Mouse (Mus musculus): ENCODE measurements at regions not wholly inside any gene's neighbourhood (a gene's known extent, or its start where the extent isn't known, plus 50 kb on each side); places are given as distances from the start of the nearest gene placed in this dataset.

GRCm38 (mm10) chr10:96786903-96787571, 170.2 kb downstream of the Btg1 start:
- peak; percentile 65 to 80 for DNase-seq

DNA sequence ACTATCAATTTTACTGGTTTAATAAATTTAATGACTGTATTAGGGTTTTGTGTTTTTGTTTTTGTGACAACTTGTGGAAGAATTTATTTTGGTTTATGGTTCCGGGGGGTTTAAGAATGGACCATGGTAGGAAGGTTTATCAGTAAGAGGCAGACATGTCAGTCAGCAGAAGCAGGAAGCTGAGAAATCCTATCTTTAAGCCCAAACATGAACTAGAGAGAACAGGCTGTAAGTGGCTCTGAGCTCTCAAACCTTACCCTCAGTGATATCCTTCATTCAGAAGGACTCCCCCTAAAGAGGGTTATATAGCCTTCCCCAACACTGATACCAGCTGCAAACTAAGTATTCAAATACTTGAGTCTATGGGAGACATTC, 170.8 kb downstream of the Btg1 start:
- no peak for DNase-seq

- no peak for DNase-seq
Observed at GRCm38 (mm10) chr10:96788352-96789016, 171.7 kb downstream of the Btg1 start.

- DNase-seq = no peak
Observed at GRCm38 (mm10) chr10:96797116-96797515, 180.3 kb downstream of the Btg1 start.

- DNase-seq = no peak
Observed at GRCm38 (mm10) chr10:96800801-96801200, 184.0 kb downstream of the Btg1 start.

DNA sequence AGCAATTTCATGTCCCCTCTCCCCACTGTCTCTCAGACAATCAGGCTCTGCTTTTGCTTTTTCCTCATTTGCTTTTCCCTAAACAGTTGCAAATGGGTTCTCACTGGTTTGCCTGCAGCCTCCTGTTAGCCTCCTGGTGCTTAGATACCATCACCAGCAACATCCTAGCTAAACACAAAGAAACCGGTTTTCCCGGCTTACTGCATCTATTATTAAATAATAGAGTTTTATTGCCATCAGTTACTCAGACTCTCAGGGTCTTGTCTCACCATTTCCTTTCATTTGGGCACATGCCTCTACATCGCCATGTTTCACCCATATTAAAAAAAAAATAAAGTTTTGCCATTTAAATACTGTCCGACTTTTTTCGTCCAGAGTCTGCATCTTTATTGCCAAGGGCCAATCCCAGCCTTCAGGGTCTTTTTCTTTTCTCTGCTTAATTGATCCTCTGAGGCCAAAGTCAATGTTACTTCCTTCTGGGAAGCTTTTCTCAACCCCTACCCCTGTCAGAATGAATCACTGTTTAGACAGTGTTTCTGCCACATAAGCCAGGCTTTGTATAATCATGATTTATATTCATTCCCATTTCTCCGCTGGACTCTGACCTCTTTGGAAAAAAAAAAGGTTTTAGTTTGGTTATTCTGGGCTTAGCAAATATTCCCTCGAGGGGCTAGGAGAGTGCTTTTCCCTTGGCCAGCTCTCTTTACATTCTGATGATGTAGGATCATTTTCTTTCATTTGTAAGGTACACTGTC, 187.4 kb downstream of the Btg1 start:
- no peak for DNase-seq

DNA sequence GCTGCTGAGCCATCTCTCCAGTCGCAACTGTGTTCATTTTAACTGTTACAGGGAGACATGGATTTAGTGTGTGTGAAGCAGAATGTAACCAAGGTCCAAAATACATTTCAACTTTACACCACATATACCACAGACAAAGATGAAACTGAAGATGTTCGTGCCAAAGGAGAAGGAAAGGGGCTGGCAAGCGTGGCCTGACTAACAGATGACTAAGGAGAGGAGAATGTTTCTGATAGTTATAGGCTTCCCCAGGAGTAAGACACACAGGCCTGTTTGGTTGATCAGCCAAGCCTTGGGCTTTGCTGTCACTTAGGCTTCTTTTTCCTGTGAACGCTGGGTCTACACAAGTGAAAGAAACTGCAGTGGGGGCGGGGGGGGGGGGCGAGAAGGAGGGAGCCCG, 189.8 kb downstream of the Btg1 start:
- no peak for DNase-seq

GRCm38 (mm10) chr10:96821852-96822251, 205.0 kb downstream of the Btg1 start:
- DNase-seq = no peak

DNA sequence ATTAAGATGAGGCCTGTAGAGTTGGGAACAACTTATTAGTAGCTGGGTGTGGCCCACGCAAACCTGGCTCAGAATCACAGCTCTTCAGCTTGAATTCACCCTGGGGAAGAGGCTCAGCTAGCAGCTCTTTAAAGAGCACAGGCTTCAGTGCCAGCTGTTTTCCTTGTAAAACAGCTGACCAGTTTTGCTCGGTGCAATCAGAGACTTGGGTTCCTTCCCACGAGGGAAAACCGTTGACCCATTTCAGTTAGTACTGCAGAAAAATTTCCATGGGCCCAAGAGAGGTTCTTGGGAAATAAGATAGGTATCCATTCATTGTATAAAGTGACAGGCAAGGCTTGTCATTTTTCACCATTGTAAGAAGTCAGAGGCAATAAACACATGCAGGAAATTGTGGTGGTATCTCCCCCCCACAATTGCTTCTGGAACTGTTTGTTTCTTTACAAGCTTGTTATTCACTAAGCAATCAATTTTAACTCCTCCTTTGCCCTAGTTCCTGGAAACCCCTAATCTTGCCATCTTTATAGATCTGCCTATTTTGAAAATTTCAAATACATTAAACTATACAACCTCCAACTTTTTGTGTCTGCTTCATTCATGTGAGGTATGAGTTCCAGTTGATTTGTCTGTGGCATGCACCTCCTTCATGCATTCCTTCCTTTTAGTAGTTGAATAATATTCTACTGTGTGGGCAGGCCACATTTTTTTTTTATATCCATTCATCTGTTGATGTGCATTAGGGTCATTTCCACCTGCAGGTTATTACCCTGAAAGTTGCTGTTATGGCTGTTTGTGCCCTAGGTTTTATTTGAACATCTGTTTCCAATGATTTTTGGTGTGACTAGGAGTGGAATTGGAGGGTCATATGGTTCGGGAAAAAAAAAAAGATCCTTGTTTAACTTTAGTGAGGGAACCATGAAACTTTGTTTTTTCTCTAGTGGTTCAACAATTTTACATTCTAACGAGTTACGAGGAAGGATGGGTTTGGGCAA, 205.8 kb downstream of the Btg1 start:
- peak in 1 of 2 experiments; percentile 4 for DNase-seq

- no peak for DNase-seq
Observed at GRCm38 (mm10) chr10:96826234-96826788, 209.5 kb downstream of the Btg1 start.

DNA sequence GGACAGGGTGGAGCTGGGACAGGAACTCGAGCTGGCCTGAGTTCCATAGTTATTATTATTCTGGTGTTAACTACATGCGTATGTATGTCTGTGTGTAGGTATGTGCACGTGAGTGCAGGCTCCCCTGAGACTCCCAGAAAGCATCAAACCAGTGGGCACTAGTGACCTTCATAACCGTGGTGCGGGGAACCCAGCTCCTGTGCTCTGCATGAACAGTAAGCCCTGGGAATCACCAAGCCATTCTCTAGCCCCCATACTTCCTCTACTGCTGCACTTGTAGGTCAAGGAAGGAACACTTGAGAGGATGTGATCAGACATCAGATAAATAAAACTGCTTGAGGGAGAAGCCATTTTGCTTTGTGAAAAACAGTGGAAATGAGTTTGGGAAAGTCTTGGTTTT, 211.2 kb downstream of the Btg1 start:
- DNase-seq = no peak

- DNase-seq = no peak
Observed at GRCm38 (mm10) chr10:96828581-96829246, 211.9 kb downstream of the Btg1 start.

DNA sequence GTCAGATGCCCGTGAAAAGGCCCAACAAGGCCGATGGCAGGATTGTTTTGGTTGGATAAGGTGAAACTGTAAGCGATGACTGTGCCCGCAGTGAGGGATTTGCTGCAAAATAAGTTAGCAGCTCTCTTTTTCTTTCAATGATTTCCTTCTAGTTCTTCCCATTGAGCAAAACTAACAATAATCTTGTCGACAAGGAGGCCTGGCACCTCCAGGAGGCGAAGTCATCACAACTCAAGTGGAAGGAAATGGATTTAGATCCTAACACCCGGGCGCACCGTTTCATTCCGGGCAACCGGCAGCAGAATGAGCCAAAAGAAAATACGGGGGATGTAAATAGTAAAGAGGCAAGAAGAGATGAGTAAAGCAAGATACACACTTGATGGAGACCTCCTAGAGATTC, 214.3 kb downstream of the Btg1 start:
- no peak for DNase-seq

DNA sequence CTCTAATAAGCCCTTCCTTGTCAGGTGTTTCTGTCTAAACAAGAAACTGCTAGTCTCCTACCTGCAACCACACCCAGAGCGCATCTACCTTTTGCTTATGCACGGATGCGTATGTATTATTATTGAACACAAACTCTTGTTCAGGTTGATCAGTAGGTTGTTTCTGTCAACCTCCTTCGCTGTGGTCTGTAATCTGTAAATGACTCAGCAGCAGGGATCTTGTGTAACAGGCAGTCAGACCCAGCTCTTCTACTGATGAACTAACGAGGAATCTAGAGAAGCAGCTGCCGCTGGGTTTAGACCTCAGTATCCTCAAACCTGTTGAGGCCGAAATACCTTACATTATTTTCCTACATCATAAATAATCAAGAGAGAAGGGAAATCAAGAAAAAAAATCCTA, 220.4 kb downstream of the Btg1 start:
- no peak for DNase-seq

DNA sequence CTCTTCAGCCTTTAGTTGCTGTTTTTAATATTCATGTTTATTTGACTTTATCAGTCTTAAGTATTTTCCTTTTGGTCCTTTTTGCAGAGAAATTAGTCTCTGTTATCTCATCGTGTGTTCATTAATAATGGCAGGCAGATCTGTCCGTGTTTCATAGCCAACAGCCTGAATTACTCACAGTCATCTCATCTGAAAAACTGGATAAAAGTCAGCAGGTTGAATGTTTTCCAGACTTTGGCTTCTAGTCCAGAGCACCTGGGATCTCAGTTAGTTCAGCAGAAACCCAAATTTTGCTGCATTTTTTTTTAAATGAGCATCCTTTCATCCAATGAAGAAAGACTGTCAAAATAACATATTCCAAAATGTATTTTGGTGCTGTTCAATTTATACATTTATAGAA, 224.3 kb downstream of the Btg1 start:
- no peak for DNase-seq

- no peak for DNase-seq
Observed at GRCm38 (mm10) chr10:96841956-96842355, 225.2 kb downstream of the Btg1 start.

DNA sequence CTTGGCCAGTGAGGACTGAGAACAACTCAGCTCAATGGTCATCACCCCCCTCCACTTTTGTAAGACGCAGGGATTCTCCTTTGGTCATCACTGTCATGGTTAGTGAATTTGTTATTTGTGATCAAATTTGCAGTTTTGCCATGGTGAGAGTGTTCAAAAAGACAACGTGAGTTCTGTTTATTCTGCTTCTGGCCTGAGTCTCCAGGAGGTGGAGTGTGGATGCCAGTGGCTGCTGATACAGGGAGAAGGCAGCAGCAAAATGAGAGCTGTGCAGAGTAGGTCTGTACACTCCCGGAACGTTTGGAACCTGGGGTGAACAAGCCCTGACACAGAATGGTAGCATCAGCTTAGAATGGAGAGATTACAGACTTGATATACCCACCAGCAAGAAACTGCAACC, 229.1 kb downstream of the Btg1 start:
- no peak for DNase-seq

DNA sequence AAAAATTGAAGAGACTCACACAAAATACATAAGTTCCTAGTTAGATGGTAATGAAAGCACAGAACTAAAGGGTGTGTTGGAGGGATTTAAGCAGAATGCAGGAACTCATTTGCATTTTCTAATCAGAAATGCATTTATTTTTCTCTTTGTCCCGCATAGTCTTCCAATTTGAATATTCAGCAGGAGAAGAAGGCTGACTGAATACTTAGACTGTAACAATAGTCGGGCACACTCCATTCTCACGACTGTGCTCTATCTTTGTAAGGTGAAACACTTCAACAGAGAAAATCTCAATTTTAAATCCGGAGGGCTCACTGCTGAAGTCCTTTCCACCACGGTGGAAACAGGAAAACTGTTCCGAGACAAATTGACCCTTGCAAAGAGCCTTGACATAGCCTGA, 230.2 kb downstream of the Btg1 start:
- no peak for DNase-seq

GRCm38 (mm10) chr10:96847433-96848165, 230.8 kb downstream of the Btg1 start:
- DNase-seq = no peak

DNA sequence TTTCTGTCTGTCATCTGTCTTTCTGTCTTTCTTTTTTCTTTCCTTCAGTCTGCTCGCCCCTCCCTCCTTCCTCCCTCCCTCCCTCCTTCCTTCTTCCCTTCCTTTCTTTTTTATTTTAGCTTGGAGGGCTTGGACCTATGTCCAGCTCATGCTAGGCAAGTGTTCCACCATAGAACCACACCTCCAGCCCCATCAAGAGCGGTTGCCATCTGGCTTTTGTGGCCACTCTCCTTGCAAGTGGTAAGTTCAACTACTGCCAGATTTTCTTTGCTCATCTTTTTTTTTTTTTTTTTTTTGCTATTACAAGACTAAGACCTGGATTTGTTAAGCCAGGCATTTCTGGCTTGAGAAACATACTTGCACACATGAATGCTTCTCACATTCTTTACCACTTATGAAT, 231.7 kb downstream of the Btg1 start:
- no peak for DNase-seq

- DNase-seq = no peak
Observed at GRCm38 (mm10) chr10:96860366-96860765, 243.6 kb downstream of the Btg1 start.

Measured in thymus, postnatal 36 days (tissue).